Mouse (Mus musculus): Measurements from ENCODE around the gene Vstm2a. TPM values are rescaled to one million over a fixed set of nuclear protein-coding genes. Genes with fewer than 3 reads are reported as not detected.

Vstm2a gene
- polyA plus RNA-seq, 1 experiment from 2014 or later = 3.2 TPM

GRCm38 (mm10) chr11:16296521-16296920 lies 39.0 kb downstream of the Vstm2a start:
- ATAC-seq (replicated peaks; ENCODE audit: insufficient number of reproducible peaks, low FRiP score, low TSS enrichment, low read depth) (no peak), DNase-seq (ENCODE audit: low spot score) (no peak)
- H3K4me1 ChIP-seq (ENCODE audit: control insufficient read depth, insufficient read depth, low read length) = no peaks in the 10 kb centered on the region
- no peaks in the 10 kb centered on the region for H3K36me3 ChIP-seq (replicated peaks; ENCODE audit: control insufficient read depth, insufficient read depth, low read depth, low read length)
- no peaks in the 10 kb centered on the region for H3K9me3 ChIP-seq (replicated peaks; ENCODE audit: control insufficient read depth, low read length)
- no peaks in the 10 kb centered on the region for H3K27me3 ChIP-seq (ENCODE audit: control insufficient read depth, insufficient read depth, low read length)
- no peak overlapping the region for H3K4me3 ChIP-seq (ENCODE audit: low read depth, low read length)
- no peak overlapping the region for H3K27ac ChIP-seq (replicated peaks; ENCODE audit: low read depth, low read length)
- H3K4me2 ChIP-seq (ENCODE audit: low read depth, low read length) = no peak overlapping the region
- H3K9ac ChIP-seq (replicated peaks; ENCODE audit: low read length) = no peak overlapping the region
- 83% methylated on average over 1 of the region's 1 CpGs for WGBS

- DNase-seq (ENCODE audit: low spot score) = no peak
- Histone ChIP-seq H3K27me3 (ENCODE audit: control insufficient read depth, insufficient read depth, low read length) (no peaks in the 10 kb centered on the region), H3K36me3 (replicated peaks; ENCODE audit: control insufficient read depth, insufficient read depth, low read depth, low read length) (no peaks in the 10 kb centered on the region), H3K9me3 (replicated peaks; ENCODE audit: control insufficient read depth, low read length) (no peaks in the 10 kb centered on the region), H3K4me3 (ENCODE audit: low read depth, low read length) (no peak overlapping the region), H3K4me2 (ENCODE audit: low read depth, low read length) (no peak overlapping the region), H3K4me1 (ENCODE audit: control insufficient read depth, insufficient read depth, low read length) (no peaks in the 10 kb centered on the region), H3K27ac (replicated peaks; ENCODE audit: low read depth, low read length) (no peak overlapping the region), H3K9ac (replicated peaks; ENCODE audit: low read length) (no peak overlapping the region)
- WGBS = 66% methylated on average over 1 of the region's 1 CpGs
- no peak for ATAC-seq (replicated peaks; ENCODE audit: insufficient number of reproducible peaks, low FRiP score, low TSS enrichment, low read depth)
These were observed 42.0 kb downstream of the Vstm2a start for GRCm38 (mm10) chr11:16299492-16299891.

- H3K9me3 ChIP-seq (replicated peaks; ENCODE audit: control insufficient read depth, low read length) = no peaks in the 10 kb centered on the region
- no peaks in the 10 kb centered on the region for H3K4me1 ChIP-seq (ENCODE audit: control insufficient read depth, insufficient read depth, low read length)
- DNase-seq (ENCODE audit: low spot score) = no peak
- no peaks in the 10 kb centered on the region for H3K36me3 ChIP-seq (replicated peaks; ENCODE audit: control insufficient read depth, insufficient read depth, low read depth, low read length)
- H3K4me2 ChIP-seq (ENCODE audit: low read depth, low read length) = no peak overlapping the region
- no peak overlapping the region for H3K27ac ChIP-seq (replicated peaks; ENCODE audit: low read depth, low read length)
- H3K4me3 ChIP-seq (ENCODE audit: low read depth, low read length) = no peak overlapping the region
- 53% methylated on average over 1 of the region's 1 CpGs for WGBS
- H3K9ac ChIP-seq (replicated peaks; ENCODE audit: low read length) = no peak overlapping the region
- no peak for ATAC-seq (replicated peaks; ENCODE audit: insufficient number of reproducible peaks, low FRiP score, low TSS enrichment, low read depth)
- no peaks in the 10 kb centered on the region for H3K27me3 ChIP-seq (ENCODE audit: control insufficient read depth, insufficient read depth, low read length)
These were observed 42.4 kb downstream of the Vstm2a start for GRCm38 (mm10) chr11:16299960-16300359.

- no peaks in the 10 kb centered on the region for H3K36me3 ChIP-seq (replicated peaks; ENCODE audit: control insufficient read depth, insufficient read depth, low read depth, low read length)
- 52% methylated on average over 2 of the region's 2 CpGs for WGBS
- H3K4me3 ChIP-seq (ENCODE audit: low read depth, low read length) = no peak overlapping the region
- H3K4me1 ChIP-seq (ENCODE audit: control insufficient read depth, insufficient read depth, low read length) = no peaks in the 10 kb centered on the region
- no peaks in the 10 kb centered on the region for H3K9me3 ChIP-seq (replicated peaks; ENCODE audit: control insufficient read depth, low read length)
- ATAC-seq (replicated peaks; ENCODE audit: insufficient number of reproducible peaks, low FRiP score, low TSS enrichment, low read depth) = no peak
- H3K4me2 ChIP-seq (ENCODE audit: low read depth, low read length) = no peak overlapping the region
- no peak overlapping the region for H3K27ac ChIP-seq (replicated peaks; ENCODE audit: low read depth, low read length)
- H3K9ac ChIP-seq (replicated peaks; ENCODE audit: low read length) = no peak overlapping the region
- DNase-seq (ENCODE audit: low spot score) = no peak
- no peaks in the 10 kb centered on the region for H3K27me3 ChIP-seq (ENCODE audit: control insufficient read depth, insufficient read depth, low read length)
These were observed 43.2 kb downstream of the Vstm2a start for GRCm38 (mm10) chr11:16300709-16301108.

- Histone ChIP-seq H3K4me1 (ENCODE audit: control insufficient read depth, insufficient read depth, low read length) (no peaks in the 10 kb centered on the region), H3K9me3 (replicated peaks; ENCODE audit: control insufficient read depth, low read length) (no peaks in the 10 kb centered on the region), H3K4me3 (ENCODE audit: low read depth, low read length) (no peak overlapping the region), H3K27ac (replicated peaks; ENCODE audit: low read depth, low read length) (no peak overlapping the region), H3K36me3 (replicated peaks; ENCODE audit: control insufficient read depth, insufficient read depth, low read depth, low read length) (no peaks in the 10 kb centered on the region), H3K27me3 (ENCODE audit: control insufficient read depth, insufficient read depth, low read length) (no peaks in the 10 kb centered on the region), H3K9ac (replicated peaks; ENCODE audit: low read length) (no peak overlapping the region), H3K4me2 (ENCODE audit: low read depth, low read length) (no peak overlapping the region)
- DNase-seq (ENCODE audit: low spot score) (no peak), ATAC-seq (replicated peaks; ENCODE audit: insufficient number of reproducible peaks, low FRiP score, low TSS enrichment, low read depth) (no peak)
- 72% methylated on average over 2 of the region's 2 CpGs for WGBS
These were observed 57.6 kb downstream of the Vstm2a start for GRCm38 (mm10) chr11:16315097-16315496.

GRCm38 (mm10) chr11:16345179-16345578 lies 87.7 kb downstream of the Vstm2a start:
- no peak for ATAC-seq (replicated peaks; ENCODE audit: insufficient number of reproducible peaks, low FRiP score, low TSS enrichment, low read depth)
- Histone ChIP-seq H3K4me3 (ENCODE audit: low read depth, low read length) (no peak overlapping the region), H3K27ac (replicated peaks; ENCODE audit: low read depth, low read length) (no peak overlapping the region), H3K36me3 (replicated peaks; ENCODE audit: control insufficient read depth, insufficient read depth, low read depth, low read length) (no peaks in the 10 kb centered on the region), H3K27me3 (ENCODE audit: control insufficient read depth, insufficient read depth, low read length) (no peaks in the 10 kb centered on the region), H3K9me3 (replicated peaks; ENCODE audit: control insufficient read depth, low read length) (no peaks in the 10 kb centered on the region), H3K9ac (replicated peaks; ENCODE audit: low read length) (no peak overlapping the region), H3K4me2 (ENCODE audit: low read depth, low read length) (no peak overlapping the region), H3K4me1 (ENCODE audit: control insufficient read depth, insufficient read depth, low read length) (no peaks in the 10 kb centered on the region)
- no peak for DNase-seq (ENCODE audit: low spot score)
- 52% methylated on average over 3 of the region's 3 CpGs for WGBS

- no peak overlapping the region for H3K4me2 ChIP-seq (ENCODE audit: low read depth, low read length)
- ATAC-seq (replicated peaks; ENCODE audit: insufficient number of reproducible peaks, low FRiP score, low TSS enrichment, low read depth) (no peak), DNase-seq (ENCODE audit: low spot score) (no peak)
- H3K9ac ChIP-seq (replicated peaks; ENCODE audit: low read length) = no peak overlapping the region
- no peaks in the 10 kb centered on the region for H3K9me3 ChIP-seq (replicated peaks; ENCODE audit: control insufficient read depth, low read length)
- H3K27ac ChIP-seq (replicated peaks; ENCODE audit: low read depth, low read length) = no peak overlapping the region
- no peak overlapping the region for H3K4me3 ChIP-seq (ENCODE audit: low read depth, low read length)
- no peaks in the 10 kb centered on the region for H3K4me1 ChIP-seq (ENCODE audit: control insufficient read depth, insufficient read depth, low read length)
- H3K36me3 ChIP-seq (replicated peaks; ENCODE audit: control insufficient read depth, insufficient read depth, low read depth, low read length) = no peaks in the 10 kb centered on the region
- 78% methylated on average over 3 of the region's 3 CpGs for WGBS
- no peaks in the 10 kb centered on the region for H3K27me3 ChIP-seq (ENCODE audit: control insufficient read depth, insufficient read depth, low read length)
These were observed 88.2 kb downstream of the Vstm2a start for GRCm38 (mm10) chr11:16345676-16346075.

- ATAC-seq (replicated peaks; ENCODE audit: insufficient number of reproducible peaks, low FRiP score, low TSS enrichment, low read depth) (no peak), DNase-seq (ENCODE audit: low spot score) (no peak)
- Histone ChIP-seq H3K4me1 (ENCODE audit: control insufficient read depth, insufficient read depth, low read length) (no peaks in the 10 kb centered on the region), H3K4me2 (ENCODE audit: low read depth, low read length) (no peak overlapping the region), H3K4me3 (ENCODE audit: low read depth, low read length) (no peak overlapping the region), H3K27ac (replicated peaks; ENCODE audit: low read depth, low read length) (no peak overlapping the region), H3K9me3 (replicated peaks; ENCODE audit: control insufficient read depth, low read length) (no peaks in the 10 kb centered on the region), H3K27me3 (ENCODE audit: control insufficient read depth, insufficient read depth, low read length) (no peaks in the 10 kb centered on the region), H3K36me3 (replicated peaks; ENCODE audit: control insufficient read depth, insufficient read depth, low read depth, low read length) (no peaks in the 10 kb centered on the region), H3K9ac (replicated peaks; ENCODE audit: low read length) (no peak overlapping the region)
- WGBS = 94% methylated on average over 4 of the region's 4 CpGs
These were observed 94.4 kb downstream of the Vstm2a start for GRCm38 (mm10) chr11:16351915-16352314.

Measured in embryonic facial prominence, embryonic 11.5 days (tissue).